Mouse (Mus musculus) small intestine, adult 2 months (tissue): ENCODE measurements at regions not wholly inside any gene's neighbourhood (a gene's known extent, or its start where the extent isn't known, plus 50 kb on each side); places are given as distances from the start of the nearest gene placed in this dataset.

Source experiments
- CTCF ChIP-seq: fragments of 200-500 bp; IDR thresholded peaks from 2 replicates; pipeline ENCODE4 v1.5.1; 2012; ENCODE audit warnings: low read depth, mild to moderate bottlenecking, control low read depth, inconsistent platforms, low read length, moderate library complexity, mixed read lengths; ENCODE audit not compliant: insufficient replicate concordance, insufficient read length; ENCODE audit errors: extremely low read depth
- POLR2A ChIP-seq: fragments of 200-500 bp; IDR thresholded peaks from 2 replicates; pipeline ENCODE4 v1.6.1; 2012; ENCODE audit warnings: low read depth, mild to moderate bottlenecking, control low read depth, inconsistent platforms, low read length, moderate library complexity

GRCm38 (mm10) chr7:133469106-133469505, 132.9 kb downstream of the Tex36 start:
- TF ChIP-seq CTCF (no peak), POLR2A (no peak)
